ENCODE assay signal across 8 mouse cellular contexts in genomic region chrX:134750764-134751592, GRCm38 (mm10). TPM values are rescaled to one million over a fixed set of nuclear protein-coding genes. Genes with fewer than 3 reads are reported as not detected.
A peak's percentile ranks its signal among the peaks of the same experiment; 100 is the strongest.
DNase-seq lines count a peak whose midpoint lies in the region; ATAC-seq and TF ChIP-seq lines count a peak whose summit lies in the region.

Armcx6 (minus strand) TSS chrX:134751417.

- peak within 1 kb of the TSS; percentile 31; the same call in 1 of the 2 replicates for H3K27ac ChIP-seq in forebrain, embryonic 16.5 days (ENCODE audit: low read length)
- peak within 1 kb of the TSS; percentile 43 for H3K27ac ChIP-seq in layer of hippocampus, adult 2 months
- peak within 1 kb of the TSS; percentile 76 for H3K27ac ChIP-seq in lung, embryonic 15.5 days
- no peak within 1 kb of the TSS for H3K27ac ChIP-seq in olfactory bulb, adult 2 months (ENCODE audit: insufficient read depth, low read depth, low read length)

- H3K36me3 ChIP-seq in forebrain, embryonic 16.5 days (ENCODE audit: control insufficient read depth, insufficient read depth), result no peaks in the 10 kb centered on the region
- H3K36me3 ChIP-seq in lung, embryonic 15.5 days, result no peaks in the 10 kb centered on the region

- H3K9me3 ChIP-seq in forebrain, embryonic 16.5 days (ENCODE audit: control insufficient read depth, low read length), result no peaks in the 10 kb centered on the region
- H3K9me3 ChIP-seq in lung, embryonic 15.5 days, result no peaks in the 10 kb centered on the region

- peak within 1 kb of the TSS; percentile 65 for H3K9ac ChIP-seq in forebrain, embryonic 16.5 days (replicated peaks; ENCODE audit: low read depth, low read length)
- peak within 1 kb of the TSS; percentile 54 for H3K9ac ChIP-seq in lung, embryonic 15.5 days

- intact Hi-C loops in heart, postnatal 25 days (cut with DNase I), result no loop called here

- 0 out of 2 replicates have a peak, but pooled peaks have one; percentile 34 for TF ChIP-seq POLR2A in olfactory bulb, adult 2 months (IDR thresholded peaks at IDR 0.05; ENCODE audit: insufficient read depth, low read depth, low read length)

- 17% methylated on average over 35 of the region's 36 CpGs for WGBS in forebrain, embryonic 16.5 days
- WGBS in lung, embryonic 15.5 days, result 14% methylated on average over 36 of the region's 36 CpGs
- 13% methylated on average over 36 of the region's 36 CpGs for WGBS in olfactory bulb, adult 2 months

- peaks cover 6% of the 10 kb centered on the region for H3K4me1 ChIP-seq in forebrain, embryonic 16.5 days (replicated peaks; ENCODE audit: control insufficient read depth, insufficient read depth, low read length)
- H3K4me1 ChIP-seq in lung, embryonic 15.5 days, result 0 out of 2 replicates have a peak, but pooled peaks cover 3% of the 10 kb centered on the region
- H3K4me1 ChIP-seq in olfactory bulb, adult 2 months (ENCODE audit: control insufficient read depth, insufficient read depth, low read length), result no peaks in the 10 kb centered on the region

- peak within 1 kb of the TSS; percentile 64 for H3K4me3 ChIP-seq in forebrain, embryonic 16.5 days (replicated peaks; ENCODE audit: low read length)
- peak within 1 kb of the TSS; percentile 63 for H3K4me3 ChIP-seq in layer of hippocampus, adult 2 months
- peak within 1 kb of the TSS; percentile 52 for H3K4me3 ChIP-seq in lung, embryonic 15.5 days
- peak within 1 kb of the TSS; percentile 53 for H3K4me3 ChIP-seq in olfactory bulb, adult 2 months (ENCODE audit: insufficient read depth, low read depth, low read length)

- TF ChIP-seq CTCF in layer of hippocampus, adult 2 months (conservative IDR thresholded peaks at IDR 0.05), result peak; percentile 22
- TF ChIP-seq CTCF in olfactory bulb, adult 2 months (IDR thresholded peaks at IDR 0.05; ENCODE audit: insufficient read depth, low read depth, low read length), result no peak

- peak within 1 kb of the TSS; percentile 60 for H3K4me2 ChIP-seq in forebrain, embryonic 16.5 days (ENCODE audit: low read length)
- peak within 1 kb of the TSS; percentile 65 for H3K4me2 ChIP-seq in lung, embryonic 15.5 days

- DNase-seq in MN1 (ENCODE audit: low spot score), result peak; percentile 22
- DNase-seq in cerebellum, adult 11-12 months, result peak; percentile 71
- peak; percentile 47 for DNase-seq in heart, postnatal 25 days (ENCODE audit: low spot score)
- DNase-seq in layer of hippocampus, adult 2 months (ENCODE audit: low spot score in 2 of 2), result peak; percentile 45 to 66
- peak; percentile 75 for DNase-seq in thymus, postnatal 0 days (ENCODE audit: low spot score)

- 0 out of 2 replicates have a peak, but pooled peaks cover 2% of the 10 kb centered on the region for H3K27me3 ChIP-seq in forebrain, embryonic 16.5 days (replicated peaks; ENCODE audit: control insufficient read depth, insufficient read depth, low read length)
- H3K27me3 ChIP-seq in lung, embryonic 15.5 days, result 0 out of 2 replicates have a peak, but pooled peaks cover 1% of the 10 kb centered on the region

- ATAC-seq in forebrain, embryonic 16.5 days, result peak; percentile 96
- ATAC-seq in lung, embryonic 15.5 days (ENCODE audit: borderline replicate concordance, extremely low read depth, low FRiP score, low TSS enrichment), result peak; percentile 92

RNA-seq across cellular contexts. Expression of gene Armcx6, which starts in this region (rescaled TPM):
- 30.5 and 41.5 TPM in 2 replicates for polyA plus RNA-seq in forebrain, embryonic 16.5 days (2015; fragmentation: Nextera tagmentation; extraction: Ambion mirVana)
- total RNA-seq in heart, postnatal 25 days (2021), result 1 to 10 TPM in 1 of 2 experiments, under 1 TPM in 1; 0.60 to 1.3 TPM
- 1 to 10 TPM; 7.0 to 7.6 TPM for total RNA-seq in layer of hippocampus, adult 2 months (2021)
- polyA plus RNA-seq in lung, embryonic 15.5 days (2015; fragmentation: Nextera tagmentation; extraction: Ambion mirVana), result 20.9 TPM in 2 replicates
- not detected in 2 replicates for polyA plus RNA-seq in olfactory bulb, adult 2 months (2012; ENCODE audit: insufficient read depth, insufficient read length, low replicate concordance, missing spikeins)
- polyA plus RNA-seq in thymus, postnatal 0 days (2015; fragmentation: Nextera tagmentation; extraction: Ambion mirVana), result 10.7 and 10.8 TPM in 2 replicates

Comparison
In these comparisons a context has a peak if more than half of its experiments do, and no peak if none do; other contexts are left out.
1. RNA of gene Armcx6 (polyA plus RNA-seq): 30.5 to 41.5 TPM in forebrain, embryonic 16.5 days, 20.9 TPM in lung, embryonic 15.5 days and 10.7 to 10.8 TPM in thymus, postnatal 0 days; not detected in olfactory bulb, adult 2 months; every median in the first group is over 10 times any median in the second.
2. DNase-seq: peak in every context shown above with its lines; median percentile 75 in thymus, postnatal 0 days; 71 in cerebellum, adult 11-12 months; 56 in layer of hippocampus, adult 2 months; 47 in heart, postnatal 25 days; 22 in MN1.
3. Peak in every context shown above with its lines, with median percentiles within 50 percentile points of each other: H3K4me3 ChIP-seq.